Comparison of ENCODE assay signal across 8 mouse cellular contexts in genomic region chr2:112215977-112216376, GRCm38 (mm10). TPM values are rescaled to one million over a fixed set of nuclear protein-coding genes. Genes with fewer than 3 reads are reported as not detected.
DNase-seq lines count a peak whose midpoint lies in the region; ATAC-seq and TF ChIP-seq lines count a peak whose summit lies in the region.

No protein-coding gene starts in this region.

- 0 out of 2 replicates have a peak, but pooled peaks have one; percentile 66 for ATAC-seq in hindbrain, embryonic 13.5 days (ENCODE audit: low FRiP score)
- peak; percentile 62; the same call in 1 of the 2 replicates for ATAC-seq in kidney, embryonic 15.5 days (replicated peaks; ENCODE audit: low FRiP score)

- no peak overlapping the region for H3K4me2 ChIP-seq in hindbrain, embryonic 13.5 days
- no peak overlapping the region for H3K4me2 ChIP-seq in kidney, embryonic 15.5 days

- H3K9ac ChIP-seq in hindbrain, embryonic 13.5 days, result no peak overlapping the region
- no peak overlapping the region for H3K9ac ChIP-seq in kidney, embryonic 15.5 days

- WGBS in hindbrain, embryonic 13.5 days, result 0% methylated on average over 1 of the region's 1 CpGs
- WGBS in hindbrain, embryonic 10.5 days, result 16% methylated on average over 1 of the region's 1 CpGs
- 4% methylated on average over 1 of the region's 1 CpGs for WGBS in kidney, embryonic 15.5 days

- no peak for TF ChIP-seq POLR2A in brain, embryonic 14.5 days (IDR thresholded peaks at IDR 0.05; ENCODE audit: borderline replicate concordance, extremely low read depth, insufficient read depth, insufficient read length, poor library complexity, severe bottlenecking)

- H3K36me3 ChIP-seq in hindbrain, embryonic 13.5 days, result no peaks in the 10 kb centered on the region
- H3K36me3 ChIP-seq in hindbrain, embryonic 10.5 days, result no peaks in the 10 kb centered on the region
- H3K36me3 ChIP-seq in kidney, embryonic 15.5 days, result no peaks in the 10 kb centered on the region

- no peaks in the 10 kb centered on the region for H3K4me1 ChIP-seq in hindbrain, embryonic 13.5 days (replicated peaks)
- no peaks in the 10 kb centered on the region for H3K4me1 ChIP-seq in hindbrain, embryonic 10.5 days (replicated peaks)
- no peaks in the 10 kb centered on the region for H3K4me1 ChIP-seq in kidney, embryonic 15.5 days

- no peak overlapping the region for H3K4me3 ChIP-seq in hindbrain, embryonic 13.5 days
- H3K4me3 ChIP-seq in hindbrain, embryonic 10.5 days, result no peak overlapping the region
- H3K4me3 ChIP-seq in kidney, embryonic 15.5 days (replicated peaks), result no peak overlapping the region

- H3K9me3 ChIP-seq in hindbrain, embryonic 13.5 days, result no peaks in the 10 kb centered on the region
- H3K9me3 ChIP-seq in hindbrain, embryonic 10.5 days, result no peaks in the 10 kb centered on the region
- no peaks in the 10 kb centered on the region for H3K9me3 ChIP-seq in kidney, embryonic 15.5 days (replicated peaks)

- H3K27ac ChIP-seq in hindbrain, embryonic 13.5 days, result no peak overlapping the region
- no peak overlapping the region for H3K27ac ChIP-seq in hindbrain, embryonic 10.5 days
- H3K27ac ChIP-seq in kidney, embryonic 15.5 days, result no peak overlapping the region

- DNase-seq in hindbrain, embryonic 10.5 days (ENCODE audit: low spot score), result no peak
- DNase-seq in CD8-positive naive resting alpha-beta T cell, adult 2 months (ENCODE audit: low read depth in 2 of 2, low spot score in 2 of 2), result peak; percentile 2 to 30
- DNase-seq in brain, embryonic 14.5 days (ENCODE audit: low read depth), result peak; percentile 70
- DNase-seq in naive thymus-derived CD4-positive, alpha-beta T cell, adult 2 months (ENCODE audit: low read depth), result peak; percentile 51
- no peak for DNase-seq in frontal cortex, postnatal 25 days (ENCODE audit: low spot score in 2 of 2)
- no peak for DNase-seq in ovary, postnatal 10 days (ENCODE audit: low spot score)

- H3K27me3 ChIP-seq in hindbrain, embryonic 13.5 days, result no peaks in the 10 kb centered on the region
- no peaks in the 10 kb centered on the region for H3K27me3 ChIP-seq in hindbrain, embryonic 10.5 days (ENCODE audit: insufficient read depth, poor library complexity, severe bottlenecking)
- no peaks in the 10 kb centered on the region for H3K27me3 ChIP-seq in kidney, embryonic 15.5 days

- TF ChIP-seq CTCF in brain, embryonic 14.5 days (IDR thresholded peaks at IDR 0.05; ENCODE audit: borderline replicate concordance, extremely low read depth, insufficient read depth, insufficient read length), result peak; percentile 53; the same call in 1 of the 2 replicates

RNA-seq across cellular contexts. Expression of gene Lpcat4, which starts 23.3 kb away (rescaled TPM):
- polyA plus RNA-seq in hindbrain, embryonic 13.5 days (2015; fragmentation: Nextera tagmentation; extraction: Ambion mirVana), result 14.9 and 15.5 TPM in 2 replicates
- 13.3 and 14.8 TPM in 2 replicates for polyA plus RNA-seq in hindbrain, embryonic 10.5 days (2016; fragmentation: Nextera tagmentation; extraction: Ambion mirVana)
- 56.2 and 59.4 TPM in 2 replicates for polyA plus RNA-seq in brain, embryonic 14.5 days (2012; rRNA removed)
- polyA plus RNA-seq in kidney, embryonic 15.5 days (2015; fragmentation: Nextera tagmentation; extraction: Ambion mirVana), result 23.1 and 25.7 TPM in 2 replicates

RNA-seq across cellular contexts. Expression of gene Nutm1, which starts 43.1 kb away (rescaled TPM):
- polyA plus RNA-seq in hindbrain, embryonic 13.5 days (2015; fragmentation: Nextera tagmentation; extraction: Ambion mirVana), result 0.05 TPM in 1 of 2 replicates, not detected in the other
- not detected in 2 replicates for polyA plus RNA-seq in hindbrain, embryonic 10.5 days (2016; fragmentation: Nextera tagmentation; extraction: Ambion mirVana)
- polyA plus RNA-seq in brain, embryonic 14.5 days (2012; rRNA removed), result not detected in 2 replicates
- polyA plus RNA-seq in kidney, embryonic 15.5 days (2015; fragmentation: Nextera tagmentation; extraction: Ambion mirVana), result 0.08 TPM in 1 of 2 replicates, not detected in the other

RNA-seq across cellular contexts. Expression of gene Nop10, which starts 45.7 kb away (rescaled TPM):
- polyA plus RNA-seq in hindbrain, embryonic 13.5 days (2015; fragmentation: Nextera tagmentation; extraction: Ambion mirVana), result 154 and 160 TPM in 2 replicates
- 178 and 208 TPM in 2 replicates for polyA plus RNA-seq in hindbrain, embryonic 10.5 days (2016; fragmentation: Nextera tagmentation; extraction: Ambion mirVana)
- 95.9 and 145 TPM in 2 replicates for polyA plus RNA-seq in brain, embryonic 14.5 days (2012; rRNA removed)
- polyA plus RNA-seq in kidney, embryonic 15.5 days (2015; fragmentation: Nextera tagmentation; extraction: Ambion mirVana), result 242 and 259 TPM in 2 replicates

RNA-seq across cellular contexts. Expression of gene Slc12a6, which starts 49.6 kb away (rescaled TPM):
- 16.5 and 17.2 TPM in 2 replicates for polyA plus RNA-seq in hindbrain, embryonic 13.5 days (2015; fragmentation: Nextera tagmentation; extraction: Ambion mirVana)
- polyA plus RNA-seq in hindbrain, embryonic 10.5 days (2016; fragmentation: Nextera tagmentation; extraction: Ambion mirVana), result 8.7 and 11.2 TPM in 2 replicates
- polyA plus RNA-seq in brain, embryonic 14.5 days (2012; rRNA removed), result 48.3 and 52.9 TPM in 2 replicates
- 9.5 and 10.7 TPM in 2 replicates for polyA plus RNA-seq in kidney, embryonic 15.5 days (2015; fragmentation: Nextera tagmentation; extraction: Ambion mirVana)

RNA-seq across cellular contexts. Expression of gene Gm21985, which starts 50.1 kb away (rescaled TPM):
- not detected in 2 replicates for polyA plus RNA-seq in hindbrain, embryonic 13.5 days (2015; fragmentation: Nextera tagmentation; extraction: Ambion mirVana)
- not detected in 2 replicates for polyA plus RNA-seq in hindbrain, embryonic 10.5 days (2016; fragmentation: Nextera tagmentation; extraction: Ambion mirVana)
- not detected in 2 replicates for polyA plus RNA-seq in brain, embryonic 14.5 days (2012; rRNA removed)
- polyA plus RNA-seq in kidney, embryonic 15.5 days (2015; fragmentation: Nextera tagmentation; extraction: Ambion mirVana), result not detected in 2 replicates

Comparison
In these comparisons a context has a peak if more than half of its experiments do, and no peak if none do; other contexts are left out.
1. DNase-seq: peak in CD8-positive naive resting alpha-beta T cell, adult 2 months (2 of 2), brain, embryonic 14.5 days (single experiment) and naive thymus-derived CD4-positive, alpha-beta T cell, adult 2 months (single experiment); none in hindbrain, embryonic 10.5 days (single experiment), frontal cortex, postnatal 25 days (0 of 2) and ovary, postnatal 10 days (single experiment).